Mouse (Mus musculus) left cerebral cortex, postnatal 10 days (tissue): ENCODE data around the gene Ispd. TPM values are rescaled to one million over a fixed set of nuclear protein-coding genes. Genes with fewer than 3 reads are reported as not detected.
"Not testable (repeated sequence)": the region's sequence is repeated elsewhere in the genome, so short reads cannot be mapped to it uniquely, and the experiment has no call there.

Source experiments
- DNase-seq, 2 experiments: peaks; one replicate each; pipeline ENCODE4 v3.0.0; 2021 to 2022; ENCODE audit warnings: low spot score in 2 of 2, mixed read lengths in 1 of 2; ENCODE audit errors: extremely low spot score in 1 of 2
- intact Hi-C: fragments of 180-260 bp; cut with DNase I; formaldehyde crosslinking; loops from one replicate; pipeline ENCODE4 v1.15.1; 2025
- total RNA-seq, 2 experiments: library from RNA; stranded (reverse); gene quantifications; 2 replicates each; pipeline ENCODE4 v1.2.3; 2021

Gene Ispd
- total RNA-seq, result 10 to 100 TPM; 10.7 to 14.4 TPM

GRCm38 (mm10) chr12:36381441-36382340 lies at the start of gene Ispd, which contains the start of gene D630036H23Rik:
TSS of gene Ispd (plus strand) at chr12:36381450.
TSS of gene D630036H23Rik (minus strand) at chr12:36382181.
- intact Hi-C loops, result no loop called here
- peak; percentile 72 to 91 for DNase-seq

- DNase-seq, result no peak
- intact Hi-C loops, result no loop called here
These were observed 48.6 kb upstream of the Ispd start for GRCm38 (mm10) chr12:36332676-36333075.

GRCm38 (mm10) chr12:36333837-36334281 lies 47.4 kb upstream of the Ispd start:
- intact Hi-C loops, result no loop called here
- peak in 1 of 2 experiments; percentile 29 for DNase-seq

GRCm38 (mm10) chr12:36344131-36344530 lies 37.1 kb upstream of the Ispd start:
- DNase-seq, result no peak
- intact Hi-C loops, result no loop called here

GRCm38 (mm10) chr12:36360064-36360463 lies 21.2 kb upstream of the Ispd start:
- intact Hi-C loops, result no loop called here
- DNase-seq, result no peak

GRCm38 (mm10) chr12:36360693-36361092 lies 20.6 kb upstream of the Ispd start:
- DNase-seq, result no peak
- intact Hi-C loops, result no loop called here

- no peak for DNase-seq
- intact Hi-C loops, result no loop called here
These were observed 17.2 kb upstream of the Ispd start for GRCm38 (mm10) chr12:36364013-36364412.

- DNase-seq, result no peak
- intact Hi-C loops, result no loop called here
These were observed 7.8 kb upstream of the Ispd start for GRCm38 (mm10) chr12:36373237-36373998.

- DNase-seq, result peak in 1 of 2 experiments; percentile 9
- intact Hi-C loops, result not testable (repeated sequence)
These were observed 4.9 kb upstream of the Ispd start for GRCm38 (mm10) chr12:36376391-36376790.

GRCm38 (mm10) chr12:36380254-36380653 lies 996 bp upstream of the Ispd start:
- intact Hi-C loops, result no loop called here
- DNase-seq, result no peak

- intact Hi-C loops, result no loop called here
- DNase-seq, result no peak
These were observed 444 bp upstream of the Ispd start for GRCm38 (mm10) chr12:36380806-36381205.

- DNase-seq, result no peak
- intact Hi-C loops, result no loop called here
These were observed 4.1 kb downstream of the Ispd start for GRCm38 (mm10) chr12:36385386-36385785.

- DNase-seq, result no peak
- intact Hi-C loops, result no loop called here
These were observed 5.7 kb downstream of the Ispd start for GRCm38 (mm10) chr12:36386991-36387390.

GRCm38 (mm10) chr12:36395115-36395514 lies 13.9 kb downstream of the Ispd start:
- peak in 1 of 2 experiments; percentile 8 for DNase-seq
- intact Hi-C loops, result no loop called here

GRCm38 (mm10) chr12:36423677-36424076 lies 42.4 kb downstream of the Ispd start:
- intact Hi-C loops, result loop anchor here (1.0 kb wide), 1 partner anchor 13 kb away; no protein-coding TSS in a partner anchor

GRCm38 (mm10) chr12:36425258-36425657 lies 44.0 kb downstream of the Ispd start:
- intact Hi-C loops, result no loop called here
- no peak for DNase-seq

More at GRCm38 (mm10) chr12:36423677-36424076, 42.4 kb downstream of the Ispd start:
- no peak for DNase-seq

- intact Hi-C loops, result no loop called here
- DNase-seq, result no peak
These were observed 45.2 kb downstream of the Ispd start for GRCm38 (mm10) chr12:36426163-36427045.

- intact Hi-C loops, result no loop called here
- no peak for DNase-seq
These were observed 55.7 kb downstream of the Ispd start for GRCm38 (mm10) chr12:36436956-36437355.

GRCm38 (mm10) chr12:36439396-36439795 lies 58.1 kb downstream of the Ispd start:
- intact Hi-C loops, result no loop called here

More at GRCm38 (mm10) chr12:36439396-36439795, 58.1 kb downstream of the Ispd start:
- DNase-seq, result no peak
